Mouse (Mus musculus) frontal cortex, adult (tissue): ENCODE measurements at regions not wholly inside any gene's neighbourhood (a gene's known extent, or its start where the extent isn't known, plus 50 kb on each side); places are given as distances from the start of the nearest gene placed in this dataset.

ENCODE experiments used
- ATAC-seq: cut with Nextera tagmentation; 2 replicates; pipeline ENCODE4 v1.9.2; 2017; ENCODE audit warnings: mild to moderate bottlenecking, moderate library complexity, mixed read lengths; ENCODE audit not compliant: low TSS enrichment

- ATAC-seq: peak; percentile 50; the same call in 1 of the 2 replicates
Measured at GRCm38 (mm10) chr14:33797551-33798303, 125.7 kb upstream of the Gdf10 start.

- no peak for ATAC-seq
Measured at GRCm38 (mm10) chr14:33804321-33804720, 119.1 kb upstream of the Gdf10 start.

GRCm38 (mm10) chr14:33804721-33805120 lies 118.7 kb upstream of the Gdf10 start:
- no peak for ATAC-seq

- no peak for ATAC-seq
Measured at GRCm38 (mm10) chr14:33807196-33807595, 116.2 kb upstream of the Gdf10 start.

- ATAC-seq: no peak
Measured at GRCm38 (mm10) chr14:33808593-33809265, 114.7 kb upstream of the Gdf10 start.

- ATAC-seq: no peak
Measured at GRCm38 (mm10) chr14:33810584-33810983, 112.8 kb upstream of the Gdf10 start.

GRCm38 (mm10) chr14:33811241-33811640 lies 112.1 kb upstream of the Gdf10 start:
- no peak for ATAC-seq

GRCm38 (mm10) chr14:33812266-33812665 lies 111.1 kb upstream of the Gdf10 start:
- ATAC-seq: no peak; the same call in 1 of the 2 replicates

GRCm38 (mm10) chr14:33812772-33813171 lies 110.6 kb upstream of the Gdf10 start:
- no peak for ATAC-seq

- no peak for ATAC-seq
Measured at GRCm38 (mm10) chr14:33813274-33813673, 110.1 kb upstream of the Gdf10 start.

- ATAC-seq: no peak
Measured at GRCm38 (mm10) chr14:33814107-33814506, 109.3 kb upstream of the Gdf10 start.

GRCm38 (mm10) chr14:33814599-33814998 lies 108.8 kb upstream of the Gdf10 start:
- no peak for ATAC-seq

- ATAC-seq: no peak
Measured at GRCm38 (mm10) chr14:33820541-33821260, 102.7 kb upstream of the Gdf10 start.

- no peak for ATAC-seq
Measured at GRCm38 (mm10) chr14:33821436-33821835, 102.0 kb upstream of the Gdf10 start.

GRCm38 (mm10) chr14:33824421-33824874 lies 98.9 kb upstream of the Gdf10 start:
- peak; percentile 79 for ATAC-seq

- no peak for ATAC-seq
Measured at GRCm38 (mm10) chr14:33826003-33826644, 97.3 kb upstream of the Gdf10 start.

- ATAC-seq: no peak
Measured at GRCm38 (mm10) chr14:33832650-33833319, 90.6 kb upstream of the Gdf10 start.

GRCm38 (mm10) chr14:33836341-33836740 lies 87.0 kb upstream of the Gdf10 start:
- no peak for ATAC-seq

GRCm38 (mm10) chr14:33841821-33842220 lies 81.6 kb upstream of the Gdf10 start:
- ATAC-seq: no peak

- no peak for ATAC-seq
Measured at GRCm38 (mm10) chr14:33853499-33853898, 69.9 kb upstream of the Gdf10 start.

GRCm38 (mm10) chr14:33854181-33854580 lies 69.2 kb upstream of the Gdf10 start:
- no peak for ATAC-seq
